In genomic region chr2:144045756-144046560, GRCm38 (mm10) we compare ENCODE assay signal across 18 mouse cellular contexts. TPM values are rescaled to one million over a fixed set of nuclear protein-coding genes. Genes with fewer than 3 reads are reported as not detected.
A peak's percentile ranks its signal among the peaks of the same experiment; 100 is the strongest.
DNase-seq lines count a peak whose midpoint lies in the region; ATAC-seq and TF ChIP-seq lines count a peak whose summit lies in the region.
"Had no signal": no experiment of that assay in that cellular context is flagged by ENCODE, and none has a peak within 500 bp of the region (broad histone marks: within the 10 kb centered on the region; RNA-seq: fewer than 3 reads in every experiment).

No protein-coding gene starts in this region.

- 0 out of 2 replicates have a peak, but pooled peaks have one; percentile 39 for ATAC-seq in kidney, embryonic 14.5 days (ENCODE audit: low FRiP score, low TSS enrichment)
- 0 out of 2 replicates have a peak, but pooled peaks have one; percentile 28 for ATAC-seq in stomach, embryonic 14.5 days (ENCODE audit: insufficient number of reproducible peaks, insufficient read depth, low FRiP score, low read depth)
- ATAC-seq in stomach, postnatal 0 days (ENCODE audit: low FRiP score, low TSS enrichment), result no peak
- ATAC-seq in intestine, embryonic 16.5 days, result no peak
- ATAC-seq: CD4-positive, CD25-positive, alpha-beta regulatory T cell, adult 4 months; Patski had no signal

- TF ChIP-seq CTCF in stomach, postnatal 0 days (IDR thresholded peaks at IDR 0.05; ENCODE audit: low read depth), result no peak
- peak; percentile 32 for TF ChIP-seq CTCF in left cerebral cortex, adult 2 months (IDR thresholded peaks at IDR 0.05)

- intact Hi-C loops in left cerebral cortex, adult 2 months (cut with DNase I), result no loop called here

- H3K27ac ChIP-seq in kidney, embryonic 14.5 days (ENCODE audit: low read depth, low read length), result no peak overlapping the region
- no peak overlapping the region for H3K27ac ChIP-seq in stomach, embryonic 14.5 days (ENCODE audit: low read length)
- H3K27ac ChIP-seq in stomach, postnatal 0 days (replicated peaks), result no peak overlapping the region
- H3K27ac ChIP-seq in left cerebral cortex, adult 2 months, result peak overlapping the region; percentile 16; the same call in 1 of the 2 replicates
- no peak overlapping the region for H3K27ac ChIP-seq in intestine, embryonic 16.5 days (ENCODE audit: low read length)
- H3K27ac ChIP-seq: midbrain, embryonic 12.5 days had no signal

- TF ChIP-seq EP300 in stomach, postnatal 0 days (optimal IDR thresholded peaks at IDR 0.05), result no peak

- peaks cover 16% of the 10 kb centered on the region; the same call in 1 of the 2 replicates for H3K9me3 ChIP-seq in kidney, embryonic 14.5 days (ENCODE audit: control insufficient read depth, low read length)
- H3K9me3 ChIP-seq in stomach, embryonic 14.5 days (ENCODE audit: control insufficient read depth, low read depth, low read length), result peaks cover 12% of the 10 kb centered on the region; the same call in 1 of the 2 replicates
- peaks cover 6% of the 10 kb centered on the region; the same call in 1 of the 2 replicates for H3K9me3 ChIP-seq in stomach, postnatal 0 days (ENCODE audit: control insufficient read depth, low read length)
- no peaks in the 10 kb centered on the region for H3K9me3 ChIP-seq in intestine, embryonic 16.5 days (ENCODE audit: control insufficient read depth, low read length)

- H3K36me3 ChIP-seq in kidney, embryonic 14.5 days (ENCODE audit: control insufficient read depth, insufficient read depth, low read length), result no peaks in the 10 kb centered on the region
- no peaks in the 10 kb centered on the region for H3K36me3 ChIP-seq in stomach, embryonic 14.5 days (ENCODE audit: control insufficient read depth, insufficient read depth, low read length)
- no peaks in the 10 kb centered on the region for H3K36me3 ChIP-seq in stomach, postnatal 0 days (ENCODE audit: control insufficient read depth, insufficient read depth, low read length)
- no peaks in the 10 kb centered on the region for H3K36me3 ChIP-seq in intestine, embryonic 16.5 days (ENCODE audit: control insufficient read depth, insufficient read depth, low read length)
- H3K36me3 ChIP-seq: midbrain, embryonic 12.5 days had no signal

- DNase-seq in kidney, postnatal 25 days, result no peak
- DNase-seq in stomach, postnatal 0 days (ENCODE audit: low spot score), result no peak
- peak; percentile 26 to 35 for DNase-seq in left cerebral cortex, adult 2 months (ENCODE audit: extremely low spot score in 1 of 2, low spot score in 2 of 2)
- no peak for DNase-seq in adrenal gland, adult 2 months
- no peak for DNase-seq in heart, adult 8-10 months (ENCODE audit: low spot score)
- DNase-seq: adrenal gland, postnatal 36 days; gastrocnemius, postnatal 36 days; kidney, adult 2 months had no signal

- H3K4me2 ChIP-seq in kidney, embryonic 14.5 days (replicated peaks; ENCODE audit: low read depth, low read length), result no peak overlapping the region
- no peak overlapping the region for H3K4me2 ChIP-seq in stomach, embryonic 14.5 days (replicated peaks; ENCODE audit: low read depth, low read length)
- H3K4me2 ChIP-seq in stomach, postnatal 0 days (replicated peaks; ENCODE audit: low read depth), result no peak overlapping the region
- no peak overlapping the region for H3K4me2 ChIP-seq in intestine, embryonic 16.5 days (ENCODE audit: low read depth, low read length)
- H3K4me2 ChIP-seq: midbrain, embryonic 12.5 days had no signal

- 0 out of 2 replicates have a peak, but pooled peaks cover 4% of the 10 kb centered on the region for H3K4me1 ChIP-seq in kidney, embryonic 14.5 days (ENCODE audit: control insufficient read depth, insufficient read depth, low read length)
- H3K4me1 ChIP-seq in stomach, embryonic 14.5 days (ENCODE audit: control insufficient read depth, insufficient read depth, low read length), result 0 out of 2 replicates have a peak, but pooled peaks cover 3% of the 10 kb centered on the region
- H3K4me1 ChIP-seq in stomach, postnatal 0 days (replicated peaks; ENCODE audit: control insufficient read depth, insufficient read depth), result no peaks in the 10 kb centered on the region
- H3K4me1 ChIP-seq in intestine, embryonic 16.5 days (ENCODE audit: control insufficient read depth, insufficient read depth, low read length), result peaks cover 6% of the 10 kb centered on the region; the same call in 1 of the 2 replicates
- H3K4me1 ChIP-seq: midbrain, embryonic 12.5 days had no signal

- no peaks in the 10 kb centered on the region for H3K27me3 ChIP-seq in kidney, embryonic 14.5 days (ENCODE audit: control insufficient read depth, insufficient read depth, low read length)
- no peaks in the 10 kb centered on the region for H3K27me3 ChIP-seq in stomach, embryonic 14.5 days (ENCODE audit: control insufficient read depth, insufficient read depth, low read length)
- no peaks in the 10 kb centered on the region for H3K27me3 ChIP-seq in stomach, postnatal 0 days (ENCODE audit: control insufficient read depth, insufficient read depth, low read length)
- H3K27me3 ChIP-seq in intestine, embryonic 16.5 days (replicated peaks; ENCODE audit: control insufficient read depth, insufficient read depth, low read length), result no peaks in the 10 kb centered on the region
- H3K27me3 ChIP-seq: midbrain, embryonic 12.5 days; Patski had no signal

- no peak overlapping the region for H3K9ac ChIP-seq in kidney, embryonic 14.5 days (ENCODE audit: low read depth, low read length)
- H3K9ac ChIP-seq in stomach, embryonic 14.5 days (replicated peaks; ENCODE audit: low read depth, low read length), result no peak overlapping the region
- no peak overlapping the region for H3K9ac ChIP-seq in stomach, postnatal 0 days (ENCODE audit: low read length)
- no peak overlapping the region for H3K9ac ChIP-seq in intestine, embryonic 16.5 days (ENCODE audit: low read depth, low read length)
- H3K9ac ChIP-seq: midbrain, embryonic 12.5 days had no signal

- 62% methylated on average over 5 of the region's 5 CpGs for WGBS in kidney, embryonic 14.5 days
- 53% methylated on average over 5 of the region's 5 CpGs for WGBS in stomach, embryonic 14.5 days
- WGBS in stomach, postnatal 0 days, result 53% methylated on average over 5 of the region's 5 CpGs
- 66% methylated on average over 5 of the region's 5 CpGs for WGBS in intestine, embryonic 16.5 days

- no peak overlapping the region for H3K4me3 ChIP-seq in kidney, embryonic 14.5 days (ENCODE audit: low read length)
- no peak overlapping the region for H3K4me3 ChIP-seq in stomach, embryonic 14.5 days (ENCODE audit: low read depth, low read length)
- H3K4me3 ChIP-seq in stomach, postnatal 0 days (ENCODE audit: low read depth, low read length), result no peak overlapping the region
- H3K4me3 ChIP-seq in left cerebral cortex, adult 2 months, result no peak overlapping the region
- no peak overlapping the region for H3K4me3 ChIP-seq in intestine, embryonic 16.5 days (ENCODE audit: low read length)
- H3K4me3 ChIP-seq: midbrain, embryonic 12.5 days had no signal

RNA-seq across cellular contexts. Expression of gene Banf2, which starts 13.1 kb away (rescaled TPM):
- not detected in 2 replicates for polyA plus RNA-seq in kidney, embryonic 14.5 days (2014; fragmentation: Nextera tagmentation; extraction: Ambion mirVana)
- polyA plus RNA-seq in stomach, embryonic 14.5 days (2014; fragmentation: Nextera tagmentation; extraction: Ambion mirVana), result not detected in 2 replicates
- polyA plus RNA-seq in stomach, postnatal 0 days (2015; fragmentation: Nextera tagmentation; extraction: Ambion mirVana), result not detected in 2 replicates
- total RNA-seq in left cerebral cortex, adult 2 months (2021), result not detected
- not detected for total RNA-seq in adrenal gland, adult 2 months (2021)
- not detected in 2 replicates for polyA plus RNA-seq in adrenal gland, adult 2 months (2012; rRNA removed)
- polyA plus RNA-seq in intestine, embryonic 16.5 days (2015; fragmentation: Nextera tagmentation; extraction: Ambion mirVana), result not detected in 2 replicates
- not detected for total RNA-seq in heart, adult 8-10 months (2022)
- total RNA-seq: adrenal gland, postnatal 36 days; gastrocnemius, postnatal 36 days had no signal
- polyA plus RNA-seq: CD4-positive, CD25-positive, alpha-beta regulatory T cell, adult 4 months; heart, postnatal 0 days; kidney, adult 2 months; limb, embryonic 11.5 days; lung, embryonic 16.5 days; midbrain, embryonic 12.5 days; Patski; spleen, adult 2 months had no signal

RNA-seq across cellular contexts. Expression of gene Rrbp1, which starts 34.9 kb away (rescaled TPM):
- 95.4 and 97.1 TPM in 2 replicates for polyA plus RNA-seq in kidney, embryonic 14.5 days (2014; fragmentation: Nextera tagmentation; extraction: Ambion mirVana)
- 139 and 140 TPM in 2 replicates for polyA plus RNA-seq in stomach, embryonic 14.5 days (2014; fragmentation: Nextera tagmentation; extraction: Ambion mirVana)
- polyA plus RNA-seq in stomach, postnatal 0 days (2015; fragmentation: Nextera tagmentation; extraction: Ambion mirVana), result 61.0 and 69.0 TPM in 2 replicates
- 10 to 100 TPM; 61.2 to 65.6 TPM for total RNA-seq in left cerebral cortex, adult 2 months (2021)
- 100 to 1,000 TPM; 162 to 193 TPM for total RNA-seq in adrenal gland, adult 2 months (2021)
- 30.3 and 36.0 TPM in 2 replicates for polyA plus RNA-seq in adrenal gland, adult 2 months (2012; rRNA removed)
- 102 and 106 TPM in 2 replicates for polyA plus RNA-seq in intestine, embryonic 16.5 days (2015; fragmentation: Nextera tagmentation; extraction: Ambion mirVana)
- 100 to 1,000 TPM; 109 to 128 (median 115) TPM for total RNA-seq in heart, adult 8-10 months (2022)

Comparison
In these comparisons a context has a peak if more than half of its experiments do, and no peak if none do; other contexts are left out.
1. ATAC-seq: peak in kidney, embryonic 14.5 days (single experiment) and stomach, embryonic 14.5 days (single experiment); none in stomach, postnatal 0 days (single experiment) and intestine, embryonic 16.5 days (single experiment).
2. DNase-seq: peak in left cerebral cortex, adult 2 months (2 of 2); none in kidney, postnatal 25 days (0 of 2), stomach, postnatal 0 days (single experiment), adrenal gland, adult 2 months (single experiment) and heart, adult 8-10 months (single experiment).